Mouse (Mus musculus): ENCODE measurements at regions not wholly inside any gene's neighbourhood (a gene's known extent, or its start where the extent isn't known, plus 50 kb on each side); places are given as distances from the start of the nearest gene placed in this dataset.

- no peak overlapping the region for H3K4me3 ChIP-seq (ENCODE audit: control insufficient read depth, low read depth, low read length)
- no peaks in the 10 kb centered on the region for H3K27me3 ChIP-seq (ENCODE audit: control insufficient read depth, insufficient read depth, low read length)
- no peak for TF ChIP-seq CTCF (IDR thresholded peaks at IDR 0.05; ENCODE audit: control insufficient read depth, insufficient read depth, insufficient replicate concordance, low read depth, low read length)
- no peak for TF ChIP-seq POLR2A (IDR thresholded peaks at IDR 0.05; ENCODE audit: control insufficient read depth, low read depth, low read length)
- no peaks in the 10 kb centered on the region for H3K4me1 ChIP-seq (ENCODE audit: control insufficient read depth, insufficient read depth, low read length)
- H3K27ac ChIP-seq (ENCODE audit: control insufficient read depth, insufficient read depth, low read depth, low read length), result no peak overlapping the region
- H3K36me3 ChIP-seq (ENCODE audit: control insufficient read depth, insufficient read depth, low read length), result no peaks in the 10 kb centered on the region
Observed at GRCm38 (mm10) chr19:28182411-28183182, 171.6 kb upstream of the Rfx3 start.

GRCm38 (mm10) chr19:28181171-28181570, 170.2 kb upstream of the Rfx3 start:
- Histone ChIP-seq H3K36me3 (ENCODE audit: control insufficient read depth, insufficient read depth, low read length) (no peaks in the 10 kb centered on the region), H3K4me3 (ENCODE audit: control insufficient read depth, low read depth, low read length) (no peak overlapping the region), H3K27ac (ENCODE audit: control insufficient read depth, insufficient read depth, low read depth, low read length) (no peak overlapping the region), H3K27me3 (ENCODE audit: control insufficient read depth, insufficient read depth, low read length) (no peaks in the 10 kb centered on the region), H3K4me1 (ENCODE audit: control insufficient read depth, insufficient read depth, low read length) (no peaks in the 10 kb centered on the region)
- TF ChIP-seq POLR2A (IDR thresholded peaks at IDR 0.05; ENCODE audit: control insufficient read depth, low read depth, low read length) (no peak), CTCF (IDR thresholded peaks at IDR 0.05; ENCODE audit: control insufficient read depth, insufficient read depth, insufficient replicate concordance, low read depth, low read length) (no peak)

- TF ChIP-seq CTCF (IDR thresholded peaks at IDR 0.05; ENCODE audit: control insufficient read depth, insufficient read depth, insufficient replicate concordance, low read depth, low read length) (no peak), POLR2A (IDR thresholded peaks at IDR 0.05; ENCODE audit: control insufficient read depth, low read depth, low read length) (no peak)
- H3K27me3 ChIP-seq (ENCODE audit: control insufficient read depth, insufficient read depth, low read length), result no peaks in the 10 kb centered on the region
- no peaks in the 10 kb centered on the region for H3K4me1 ChIP-seq (ENCODE audit: control insufficient read depth, insufficient read depth, low read length)
- H3K4me3 ChIP-seq (ENCODE audit: control insufficient read depth, low read depth, low read length), result no peak overlapping the region
- no peak overlapping the region for H3K27ac ChIP-seq (ENCODE audit: control insufficient read depth, insufficient read depth, low read depth, low read length)
- no peaks in the 10 kb centered on the region for H3K36me3 ChIP-seq (ENCODE audit: control insufficient read depth, insufficient read depth, low read length)
Observed at GRCm38 (mm10) chr19:28178114-28178513, 167.1 kb upstream of the Rfx3 start.

- Histone ChIP-seq H3K27me3 (ENCODE audit: control insufficient read depth, insufficient read depth, low read length) (no peaks in the 10 kb centered on the region), H3K36me3 (ENCODE audit: control insufficient read depth, insufficient read depth, low read length) (no peaks in the 10 kb centered on the region), H3K27ac (ENCODE audit: control insufficient read depth, insufficient read depth, low read depth, low read length) (no peak overlapping the region), H3K4me3 (ENCODE audit: control insufficient read depth, low read depth, low read length) (no peak overlapping the region), H3K4me1 (ENCODE audit: control insufficient read depth, insufficient read depth, low read length) (no peaks in the 10 kb centered on the region)
- TF ChIP-seq POLR2A (IDR thresholded peaks at IDR 0.05; ENCODE audit: control insufficient read depth, low read depth, low read length), result no peak
- TF ChIP-seq CTCF (IDR thresholded peaks at IDR 0.05; ENCODE audit: control insufficient read depth, insufficient read depth, insufficient replicate concordance, low read depth, low read length), result no peak
Observed at GRCm38 (mm10) chr19:28176821-28177220, 165.9 kb upstream of the Rfx3 start.

DNA sequence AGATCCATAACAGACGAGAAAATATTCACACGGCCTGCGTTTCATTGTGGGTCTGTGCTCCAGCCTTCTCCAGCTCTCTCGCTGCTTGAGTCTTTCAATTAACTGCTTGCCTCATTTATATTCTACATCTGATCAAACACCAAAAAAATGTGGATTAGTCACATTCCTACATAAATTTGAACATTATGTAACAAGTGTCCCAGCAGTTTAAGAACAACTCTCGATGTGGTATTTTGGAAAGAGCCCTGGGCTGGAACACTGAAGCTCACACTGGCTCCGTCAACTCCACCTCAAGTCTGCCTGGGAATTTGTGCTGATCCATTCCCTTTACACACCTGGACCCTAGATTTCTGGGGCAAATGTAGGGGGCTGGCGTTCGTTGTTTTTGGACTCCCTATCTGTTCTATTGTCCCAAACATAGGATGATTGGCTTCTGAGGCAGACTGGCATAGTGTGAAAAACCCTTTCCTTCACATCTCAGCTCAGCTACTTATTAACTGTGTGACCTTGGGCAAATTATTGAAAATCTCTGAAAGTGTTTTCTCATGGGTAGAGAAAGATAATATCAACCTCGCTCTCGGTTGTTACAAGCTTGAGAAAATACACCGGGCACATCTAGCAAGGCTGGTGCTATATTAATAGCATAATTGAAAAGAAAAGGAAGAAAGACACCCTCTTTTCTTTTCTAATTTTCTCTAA, 161.0 kb upstream of the Rfx3 start:
- Histone ChIP-seq H3K36me3 (ENCODE audit: control insufficient read depth, insufficient read depth, low read length) (no peaks in the 10 kb centered on the region), H3K27ac (ENCODE audit: control insufficient read depth, insufficient read depth, low read depth, low read length) (no peak overlapping the region), H3K4me3 (ENCODE audit: control insufficient read depth, low read depth, low read length) (no peak overlapping the region), H3K27me3 (ENCODE audit: control insufficient read depth, insufficient read depth, low read length) (no peaks in the 10 kb centered on the region), H3K4me1 (ENCODE audit: control insufficient read depth, insufficient read depth, low read length) (no peaks in the 10 kb centered on the region)
- TF ChIP-seq CTCF (IDR thresholded peaks at IDR 0.05; ENCODE audit: control insufficient read depth, insufficient read depth, insufficient replicate concordance, low read depth, low read length), result no peak
- TF ChIP-seq POLR2A (IDR thresholded peaks at IDR 0.05; ENCODE audit: control insufficient read depth, low read depth, low read length), result no peak

DNA sequence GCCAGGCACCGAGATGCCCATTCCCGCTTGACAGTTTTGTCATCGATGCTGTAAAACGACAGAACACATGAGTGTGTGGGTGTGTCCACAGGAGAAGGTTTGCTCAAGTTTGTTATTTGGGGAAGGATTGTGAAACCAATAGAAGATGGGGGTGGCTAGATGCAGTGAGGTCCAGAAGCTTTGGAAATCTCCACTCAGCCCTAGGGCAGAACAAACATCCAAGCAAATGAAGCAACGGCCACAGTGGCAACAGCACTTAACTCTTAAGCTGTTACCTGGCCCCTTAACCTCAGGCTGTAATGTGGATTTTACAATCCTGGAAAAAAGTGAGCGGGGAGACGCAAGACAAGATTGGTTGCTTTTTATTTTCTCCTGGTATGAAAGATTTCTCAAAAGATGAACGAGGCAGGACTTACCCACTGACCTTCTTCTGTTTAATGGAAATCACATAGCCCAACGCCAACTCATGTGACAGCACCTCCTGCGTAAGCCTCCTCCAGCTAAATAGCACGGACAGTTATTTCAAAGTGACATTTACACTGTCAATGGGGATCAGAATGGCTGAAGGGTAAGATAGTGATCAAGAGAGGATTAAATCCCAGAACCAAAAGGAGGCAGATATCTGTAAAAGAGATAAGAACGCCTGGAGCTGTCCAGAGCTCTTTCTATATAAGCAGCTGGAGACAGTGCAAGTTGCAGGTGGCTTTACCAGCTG, 156.6 kb upstream of the Rfx3 start:
- Histone ChIP-seq H3K36me3 (ENCODE audit: control insufficient read depth, insufficient read depth, low read length) (no peaks in the 10 kb centered on the region), H3K4me1 (ENCODE audit: control insufficient read depth, insufficient read depth, low read length) (no peaks in the 10 kb centered on the region; the same call in 1 of the 2 replicates), H3K27me3 (ENCODE audit: control insufficient read depth, insufficient read depth, low read length) (no peaks in the 10 kb centered on the region), H3K4me3 (ENCODE audit: control insufficient read depth, low read depth, low read length) (no peak overlapping the region), H3K27ac (ENCODE audit: control insufficient read depth, insufficient read depth, low read depth, low read length) (no peak overlapping the region)
- TF ChIP-seq POLR2A (IDR thresholded peaks at IDR 0.05; ENCODE audit: control insufficient read depth, low read depth, low read length), result no peak
- no peak for TF ChIP-seq CTCF (IDR thresholded peaks at IDR 0.05; ENCODE audit: control insufficient read depth, insufficient read depth, insufficient replicate concordance, low read depth, low read length)

- no peaks in the 10 kb centered on the region for H3K36me3 ChIP-seq (ENCODE audit: control insufficient read depth, insufficient read depth, low read length)
- no peak overlapping the region for H3K4me3 ChIP-seq (ENCODE audit: control insufficient read depth, low read depth, low read length)
- no peak for TF ChIP-seq POLR2A (IDR thresholded peaks at IDR 0.05; ENCODE audit: control insufficient read depth, low read depth, low read length)
- TF ChIP-seq CTCF (IDR thresholded peaks at IDR 0.05; ENCODE audit: control insufficient read depth, insufficient read depth, insufficient replicate concordance, low read depth, low read length), result no peak
- H3K27me3 ChIP-seq (ENCODE audit: control insufficient read depth, insufficient read depth, low read length), result no peaks in the 10 kb centered on the region
- no peak overlapping the region for H3K27ac ChIP-seq (ENCODE audit: control insufficient read depth, insufficient read depth, low read depth, low read length)
- H3K4me1 ChIP-seq (ENCODE audit: control insufficient read depth, insufficient read depth, low read length), result no peaks in the 10 kb centered on the region; the same call in 1 of the 2 replicates
Observed at GRCm38 (mm10) chr19:28166626-28167025, 155.7 kb upstream of the Rfx3 start.
